Comparison of ENCODE assay signal across 16 mouse cellular contexts in the genomic region with DNA sequence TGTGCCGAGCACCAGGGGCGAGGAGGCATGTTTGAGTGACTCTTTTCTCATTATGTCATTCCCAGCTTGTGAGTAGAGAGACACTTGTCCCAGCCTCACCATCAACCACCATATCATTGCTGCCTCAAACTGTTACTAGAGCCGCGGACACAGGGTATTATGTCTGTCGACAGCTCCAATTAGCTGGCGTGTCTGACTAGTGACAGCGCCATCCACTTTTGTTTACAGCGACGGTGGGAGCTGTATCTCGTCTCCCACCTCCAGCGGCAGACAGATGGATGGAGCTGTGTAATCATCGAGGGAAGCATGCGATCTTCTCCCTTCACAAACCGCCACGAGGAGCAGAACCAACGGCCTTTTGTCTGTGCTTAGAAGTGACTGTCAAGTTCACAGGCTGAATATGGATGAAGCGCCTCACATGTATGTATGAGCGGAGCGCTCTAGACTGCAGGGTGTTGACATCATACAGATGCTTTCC.
DNase-seq lines count a peak whose midpoint lies in the region; ATAC-seq and TF ChIP-seq lines count a peak whose summit lies in the region.
"Had no signal": no experiment of that assay in that cellular context is flagged by ENCODE, and none has a peak within 500 bp of the region (broad histone marks: within the 10 kb centered on the region; RNA-seq: fewer than 3 reads in every experiment).

No protein-coding gene starts in this region.

- DNase-seq in heart, postnatal 10 days: no peak
- peak; percentile 29 for DNase-seq in midbrain, postnatal 0 days (ENCODE audit: low spot score)
- DNase-seq in thymus, adult 18-20 months: no peak
- no peak for DNase-seq in cerebellum, postnatal 36 days
- DNase-seq: cerebellum, adult 18-20 months; gastrocnemius, postnatal 36 days; kidney, adult 11 months; liver; right cerebral cortex, adult 18-20 months; thymus, postnatal 14 days had no signal

- peaks cover 50% of the 10 kb centered on the region for H3K27me3 ChIP-seq in heart, embryonic 14.5 days (ENCODE audit: control insufficient read depth, insufficient read depth, low read length)
- H3K27me3 ChIP-seq in forebrain, embryonic 13.5 days: no peaks in the 10 kb centered on the region
- H3K27me3 ChIP-seq in hindbrain, embryonic 15.5 days: no peaks in the 10 kb centered on the region
- no peaks in the 10 kb centered on the region for H3K27me3 ChIP-seq in midbrain, postnatal 0 days (ENCODE audit: insufficient read depth, low read length)
- H3K27me3 ChIP-seq: lung, embryonic 15.5 days; megakaryocyte, embryonic 14.5 days; neural tube, embryonic 13.5 days had no signal

- no peaks in the 10 kb centered on the region for H3K9me3 ChIP-seq in heart, embryonic 14.5 days (ENCODE audit: control insufficient read depth, low read length)
- H3K9me3 ChIP-seq in forebrain, embryonic 13.5 days (replicated peaks): no peaks in the 10 kb centered on the region
- no peaks in the 10 kb centered on the region for H3K9me3 ChIP-seq in hindbrain, embryonic 15.5 days
- no peaks in the 10 kb centered on the region for H3K9me3 ChIP-seq in midbrain, postnatal 0 days (ENCODE audit: low read length)
- H3K9me3 ChIP-seq: lung, embryonic 15.5 days; neural tube, embryonic 13.5 days had no signal

- 23% methylated on average over 19 of the region's 19 CpGs for WGBS in heart, embryonic 14.5 days
- 62% methylated on average over 19 of the region's 19 CpGs for WGBS in forebrain, embryonic 13.5 days
- 32% methylated on average over 19 of the region's 19 CpGs for WGBS in hindbrain, embryonic 15.5 days
- 28% methylated on average over 19 of the region's 19 CpGs for WGBS in midbrain, postnatal 0 days

- no peak overlapping the region for H3K9ac ChIP-seq in heart, embryonic 14.5 days (ENCODE audit: low read length)
- no peak overlapping the region for H3K9ac ChIP-seq in forebrain, embryonic 13.5 days
- peak overlapping the region; percentile 6; the same call in 1 of the 2 replicates for H3K9ac ChIP-seq in hindbrain, embryonic 15.5 days
- H3K9ac ChIP-seq in midbrain, postnatal 0 days (replicated peaks; ENCODE audit: low read length, poor library complexity, severe bottlenecking): 0 out of 2 replicates have a peak overlapping the region, but pooled peaks have one; percentile 8
- H3K9ac ChIP-seq: lung, embryonic 15.5 days; neural tube, embryonic 13.5 days had no signal

- peaks cover 0 to 5% of the 10 kb centered on the region in 2 experiments; a peak in 1 of 4 replicates for H3K4me1 ChIP-seq in heart, embryonic 14.5 days (ENCODE audit: control insufficient read depth in 2 of 2, insufficient read depth in 2 of 2, low read length in 2 of 2)
- H3K4me1 ChIP-seq in forebrain, embryonic 13.5 days: peaks cover 14% of the 10 kb centered on the region
- H3K4me1 ChIP-seq in hindbrain, embryonic 15.5 days (replicated peaks): peaks cover 4% of the 10 kb centered on the region; the same call in 1 of the 2 replicates
- no peaks in the 10 kb centered on the region for H3K4me1 ChIP-seq in midbrain, postnatal 0 days (ENCODE audit: insufficient read depth, low read length)
- H3K4me1 ChIP-seq: lung, embryonic 15.5 days; megakaryocyte, embryonic 14.5 days had no signal

- no peaks in the 10 kb centered on the region for H3K36me3 ChIP-seq in heart, embryonic 14.5 days (ENCODE audit: control insufficient read depth, insufficient read depth, low read length)
- H3K36me3 ChIP-seq in forebrain, embryonic 13.5 days (ENCODE audit: poor library complexity, severe bottlenecking): no peaks in the 10 kb centered on the region
- no peaks in the 10 kb centered on the region for H3K36me3 ChIP-seq in hindbrain, embryonic 15.5 days
- no peaks in the 10 kb centered on the region for H3K36me3 ChIP-seq in midbrain, postnatal 0 days (ENCODE audit: insufficient read depth, low read length)
- H3K36me3 ChIP-seq: lung, embryonic 15.5 days; neural tube, embryonic 13.5 days had no signal

- TF ChIP-seq CTCF in midbrain, postnatal 0 days (IDR thresholded peaks at IDR 0.05): no peak

- no peak overlapping the region for H3K4me3 ChIP-seq in heart, embryonic 14.5 days (ENCODE audit: control insufficient read depth in 1 of 2, insufficient read depth in 1 of 2, low read depth in 1 of 2, low read length in 2 of 2)
- H3K4me3 ChIP-seq in forebrain, embryonic 13.5 days: no peak overlapping the region
- H3K4me3 ChIP-seq in hindbrain, embryonic 15.5 days: no peak overlapping the region; the same call in 1 of the 2 replicates
- peak overlapping the region; percentile 10; the same call in 1 of the 2 replicates for H3K4me3 ChIP-seq in midbrain, postnatal 0 days (ENCODE audit: low read depth, low read length)
- H3K4me3 ChIP-seq: lung, embryonic 15.5 days; megakaryocyte, embryonic 14.5 days; neural tube, embryonic 13.5 days had no signal

- intact Hi-C loops in heart, postnatal 10 days (cut with DNase I): no loop called here

- peak overlapping the region; percentile 60 for H3K4me2 ChIP-seq in heart, embryonic 14.5 days (ENCODE audit: low read length)
- H3K4me2 ChIP-seq in forebrain, embryonic 13.5 days: peak overlapping the region; percentile 16; the same call in 1 of the 2 replicates
- H3K4me2 ChIP-seq in hindbrain, embryonic 15.5 days: peak overlapping the region; percentile 48
- H3K4me2 ChIP-seq in midbrain, postnatal 0 days (ENCODE audit: low read depth, low read length, poor library complexity, severe bottlenecking): peak overlapping the region; percentile 38
- H3K4me2 ChIP-seq: lung, embryonic 15.5 days; neural tube, embryonic 13.5 days had no signal

- ATAC-seq in heart, embryonic 14.5 days (ENCODE audit: insufficient number of reproducible peaks, insufficient read depth, low FRiP score, low read depth): no peak
- ATAC-seq in forebrain, embryonic 13.5 days: peak; percentile 68
- ATAC-seq in hindbrain, embryonic 15.5 days (ENCODE audit: low FRiP score, low read depth): peak; percentile 64
- peak; percentile 67; the same call in 1 of the 2 replicates for ATAC-seq in midbrain, postnatal 0 days (ENCODE audit: low FRiP score)

- H3K27ac ChIP-seq in heart, embryonic 14.5 days (replicated peaks in 1 of 2; ENCODE audit: control insufficient read depth in 1 of 2, insufficient read depth in 1 of 2, low read depth in 2 of 2, low read length in 2 of 2): no peak overlapping the region
- no peak overlapping the region; the same call in 1 of the 2 replicates for H3K27ac ChIP-seq in forebrain, embryonic 13.5 days
- no peak overlapping the region for H3K27ac ChIP-seq in hindbrain, embryonic 15.5 days (replicated peaks)
- no peak overlapping the region for H3K27ac ChIP-seq in midbrain, postnatal 0 days (ENCODE audit: low read depth, low read length)
- H3K27ac ChIP-seq: lung, embryonic 15.5 days; neural tube, embryonic 13.5 days had no signal

Comparison
In these comparisons a context has a peak if more than half of its experiments do, and no peak if none do; other contexts are left out.
1. H3K9ac ChIP-seq: peak in hindbrain, embryonic 15.5 days (single experiment) and midbrain, postnatal 0 days (single experiment); none in heart, embryonic 14.5 days (single experiment) and forebrain, embryonic 13.5 days (single experiment).
2. Peak in every context shown above with its lines, with median percentiles within 50 percentile points of each other: H3K4me2 ChIP-seq.